Mouse (Mus musculus): Measurements from ENCODE around the gene Rnf4. TPM values are rescaled to one million over a fixed set of nuclear protein-coding genes. Genes with fewer than 3 reads are reported as not detected.
A peak's percentile ranks its signal among the peaks of the same experiment; 100 is the strongest.

The Rnf4 gene
- polyA plus RNA-seq, 1 experiment from 2014 or later, result 181 TPM

DNA sequence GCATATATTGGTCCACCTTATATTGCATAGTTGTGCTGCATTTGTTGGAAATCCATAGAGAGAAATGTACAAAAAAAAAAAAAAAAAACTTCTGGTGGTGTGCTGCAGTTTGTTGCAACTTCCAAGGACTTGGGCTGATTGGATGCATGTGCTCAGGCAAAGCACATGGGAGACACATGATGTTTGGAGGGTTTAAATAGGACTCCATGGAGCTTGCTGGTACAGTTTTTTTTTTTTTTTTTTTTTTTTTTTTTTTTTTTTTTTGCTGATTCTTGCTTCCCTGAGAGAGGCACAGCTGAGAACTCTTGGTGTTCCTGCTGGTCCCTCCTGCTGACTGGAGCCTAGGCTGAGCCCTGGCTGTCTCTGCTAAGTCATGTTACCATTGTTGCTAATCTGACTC is 27.0 kb downstream of the Rnf4 start:
- no peaks in the 10 kb centered on the region for H3K4me1 ChIP-seq (replicated peaks)
- no peaks in the 10 kb centered on the region for H3K9me3 ChIP-seq
- H3K27me3 ChIP-seq (ENCODE audit: insufficient read depth, poor library complexity, severe bottlenecking), result no peaks in the 10 kb centered on the region
- H3K36me3 ChIP-seq, result peaks cover 72% of the 10 kb centered on the region
- no peak overlapping the region for H3K4me3 ChIP-seq
- DNase-seq (ENCODE audit: low spot score), result no peak
- H3K27ac ChIP-seq, result no peak overlapping the region

DNA sequence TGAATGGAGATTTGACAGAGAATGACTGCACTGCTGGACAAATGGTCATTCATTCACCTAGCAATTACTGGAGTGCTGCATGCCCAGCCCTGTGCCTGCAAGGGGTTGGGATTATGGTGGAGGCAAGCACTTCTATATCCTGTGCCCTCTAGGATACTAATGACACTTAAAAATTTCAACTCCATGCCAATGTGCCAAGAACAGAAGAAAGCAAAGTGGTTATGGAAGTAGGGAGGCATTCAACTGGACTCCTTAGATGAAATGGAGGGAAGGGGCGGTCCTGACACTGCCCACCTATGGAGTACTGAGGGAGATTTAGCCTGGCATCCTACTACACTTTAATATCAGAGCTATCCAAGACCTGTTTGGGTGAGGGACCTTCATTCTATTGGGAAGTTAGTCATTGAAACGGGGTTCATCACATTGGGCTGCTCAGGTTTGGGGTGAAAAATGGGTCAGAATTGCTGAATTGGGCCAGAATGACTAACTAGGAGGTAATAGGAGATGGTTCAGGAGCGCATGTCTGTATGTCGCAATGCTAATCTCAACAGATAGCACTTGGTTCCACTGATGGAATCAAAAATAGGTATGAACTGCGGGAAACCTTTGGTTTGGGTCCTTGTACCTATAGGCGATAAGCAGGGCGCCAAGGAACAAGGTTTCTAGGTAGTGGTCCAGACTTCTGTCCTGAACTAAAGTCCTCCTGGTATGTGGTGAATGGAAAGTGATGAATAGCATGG is 32.6 kb downstream of the Rnf4 start:
- H3K27me3 ChIP-seq (ENCODE audit: insufficient read depth, poor library complexity, severe bottlenecking), result no peaks in the 10 kb centered on the region
- H3K27ac ChIP-seq, result peak overlapping the region; percentile 86
- peak overlapping the region; percentile 92 for H3K4me3 ChIP-seq
- peaks cover 31% of the 10 kb centered on the region for H3K4me1 ChIP-seq (replicated peaks)
- H3K36me3 ChIP-seq, result peaks cover 20% of the 10 kb centered on the region
- DNase-seq (ENCODE audit: low spot score), result no peak
- WGBS, result 71% methylated on average over 7 of the region's 7 CpGs
- H3K9me3 ChIP-seq, result no peaks in the 10 kb centered on the region

GRCm38 (mm10) chr5:34369341-34370021 is 33.4 kb downstream of the Rnf4 start, which contains the start of gene Fam193a:
Gene Fam193a (plus strand): TSS chr5:34369933.
- no peaks in the 10 kb centered on the region for H3K27me3 ChIP-seq (ENCODE audit: insufficient read depth, poor library complexity, severe bottlenecking)
- H3K9me3 ChIP-seq, result no peaks in the 10 kb centered on the region
- under 1% methylated on average over 58 of the region's 64 CpGs for WGBS
- peak within 1 kb of the TSS; percentile 86 for H3K27ac ChIP-seq
- peaks cover 31% of the 10 kb centered on the region for H3K4me1 ChIP-seq (replicated peaks)
- peak within 1 kb of the TSS; percentile 92 for H3K4me3 ChIP-seq
- DNase-seq (ENCODE audit: low spot score), result peak; percentile 96
- H3K36me3 ChIP-seq, result peaks cover 16% of the 10 kb centered on the region

- Histone ChIP-seq H3K4me3 (peak overlapping the region; percentile 92), H3K4me1 (replicated peaks) (peaks cover 31% of the 10 kb centered on the region), H3K9me3 (no peaks in the 10 kb centered on the region), H3K27ac (peak overlapping the region; percentile 86), H3K36me3 (peaks cover 8% of the 10 kb centered on the region), H3K27me3 (ENCODE audit: insufficient read depth, poor library complexity, severe bottlenecking) (no peaks in the 10 kb centered on the region)
- WGBS, result 2% methylated on average over 98 of the region's 114 CpGs
- DNase-seq (ENCODE audit: low spot score), result peak; percentile 50
Observed at GRCm38 (mm10) chr5:34370022-34370823, 34.1 kb downstream of the Rnf4 start.

- WGBS, result 35% methylated on average over 8 of the region's 8 CpGs
- peak overlapping the region; percentile 86; the same call in 1 of the 2 replicates for H3K27ac ChIP-seq
Observed at GRCm38 (mm10) chr5:34370840-34371239, 34.8 kb downstream of the Rnf4 start.

GRCm38 (mm10) chr5:34372141-34372540 is 36.1 kb downstream of the Rnf4 start:
- Histone ChIP-seq H3K4me1 (replicated peaks) (peaks cover 31% of the 10 kb centered on the region), H3K27ac (no peak overlapping the region), H3K4me3 (no peak overlapping the region), H3K27me3 (ENCODE audit: insufficient read depth, poor library complexity, severe bottlenecking) (no peaks in the 10 kb centered on the region), H3K36me3 (peaks cover 9% of the 10 kb centered on the region), H3K9me3 (no peaks in the 10 kb centered on the region)
- no peak for DNase-seq (ENCODE audit: low spot score)

More at GRCm38 (mm10) chr5:34370840-34371239, 34.8 kb downstream of the Rnf4 start:
- Histone ChIP-seq H3K36me3 (0 out of 2 replicates have a peak, but pooled peaks cover 4% of the 10 kb centered on the region), H3K27me3 (ENCODE audit: insufficient read depth, poor library complexity, severe bottlenecking) (no peaks in the 10 kb centered on the region), H3K4me3 (peak overlapping the region; percentile 92), H3K9me3 (no peaks in the 10 kb centered on the region), H3K4me1 (replicated peaks) (peaks cover 31% of the 10 kb centered on the region)
- DNase-seq (ENCODE audit: low spot score), result no peak

DNA sequence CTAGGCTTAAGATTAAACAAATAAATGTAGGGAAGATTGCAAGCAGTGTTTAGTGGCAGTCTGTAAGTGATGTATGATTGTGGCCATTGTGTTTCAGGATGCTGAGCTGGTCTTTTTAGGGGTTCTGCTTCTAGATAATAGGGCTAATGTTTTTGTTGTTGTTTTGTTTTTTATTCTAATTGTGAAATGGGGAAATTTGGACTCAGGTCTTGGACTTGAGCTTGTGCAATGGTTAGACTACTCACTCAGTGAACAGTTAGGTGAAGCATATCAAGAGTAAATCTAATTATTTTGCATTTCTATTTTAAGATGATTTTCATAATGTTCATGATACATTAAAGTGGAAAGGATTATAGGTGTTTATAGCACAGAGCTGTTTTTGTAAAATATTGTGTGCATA is 36.5 kb downstream of the Rnf4 start:
- Histone ChIP-seq H3K36me3 (peaks cover 11% of the 10 kb centered on the region), H3K4me3 (no peak overlapping the region), H3K4me1 (replicated peaks) (peaks cover 31% of the 10 kb centered on the region), H3K27ac (no peak overlapping the region), H3K9me3 (no peaks in the 10 kb centered on the region), H3K27me3 (ENCODE audit: insufficient read depth, poor library complexity, severe bottlenecking) (no peaks in the 10 kb centered on the region)
- no peak for DNase-seq (ENCODE audit: low spot score)

- peaks cover 22% of the 10 kb centered on the region for H3K36me3 ChIP-seq
- H3K9me3 ChIP-seq, result no peaks in the 10 kb centered on the region
- no peak overlapping the region for H3K27ac ChIP-seq
- no peaks in the 10 kb centered on the region for H3K27me3 ChIP-seq (ENCODE audit: insufficient read depth, poor library complexity, severe bottlenecking)
- H3K4me1 ChIP-seq (replicated peaks), result no peaks in the 10 kb centered on the region
- no peak overlapping the region for H3K4me3 ChIP-seq
- DNase-seq (ENCODE audit: low spot score), result no peak
Observed at GRCm38 (mm10) chr5:34378787-34379186, 42.7 kb downstream of the Rnf4 start.

DNA sequence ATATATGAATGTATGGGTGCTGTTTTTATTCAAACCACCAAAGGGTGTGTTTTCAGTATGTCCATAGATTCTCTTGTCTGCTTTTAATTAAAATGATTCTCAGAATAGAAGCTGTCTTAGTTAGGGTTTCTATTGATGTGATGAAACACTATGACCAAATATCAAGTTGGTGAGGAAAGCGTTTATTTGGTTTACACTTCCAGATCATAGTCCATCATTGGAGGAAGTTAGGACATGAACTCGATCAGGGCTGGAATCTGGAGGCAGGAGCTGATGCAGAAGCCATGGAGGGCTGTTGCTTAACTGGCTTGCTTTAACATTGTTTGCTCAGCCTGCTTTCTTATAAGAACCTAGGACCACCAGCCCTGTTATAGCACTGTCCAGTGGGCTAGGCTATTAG is 45.6 kb downstream of the Rnf4 start:
- H3K4me1 ChIP-seq (replicated peaks), result no peaks in the 10 kb centered on the region
- H3K9me3 ChIP-seq, result peaks cover 16% of the 10 kb centered on the region
- H3K27ac ChIP-seq, result no peak overlapping the region
- H3K27me3 ChIP-seq (ENCODE audit: insufficient read depth, poor library complexity, severe bottlenecking), result no peaks in the 10 kb centered on the region
- 95% methylated on average over 2 of the region's 2 CpGs for WGBS
- no peak overlapping the region for H3K4me3 ChIP-seq
- no peak for DNase-seq (ENCODE audit: low spot score)
- peaks cover 39% of the 10 kb centered on the region for H3K36me3 ChIP-seq

DNA sequence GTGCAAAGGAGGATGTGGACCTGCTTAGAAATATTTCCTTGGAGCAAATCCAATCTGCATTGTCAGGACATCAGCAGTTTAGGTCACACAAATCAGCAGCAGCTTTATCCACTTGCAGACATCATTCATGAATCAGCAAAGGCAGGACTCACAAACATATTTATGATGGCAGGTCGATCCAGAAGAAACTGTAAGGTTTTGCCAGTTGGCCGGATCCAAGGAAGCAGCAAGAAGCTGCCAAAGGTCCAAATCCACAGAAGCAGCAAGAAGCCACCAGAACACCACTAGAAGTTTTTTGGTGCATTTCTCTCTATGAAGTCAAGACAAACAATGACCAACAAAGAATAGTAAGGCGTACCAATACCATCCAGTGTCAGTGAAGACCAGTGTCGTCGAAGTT is 49.5 kb downstream of the Rnf4 start:
- WGBS, result 97% methylated on average over 5 of the region's 5 CpGs
- no peak overlapping the region for H3K4me3 ChIP-seq
- DNase-seq (ENCODE audit: low spot score), result no peak
- H3K4me1 ChIP-seq (replicated peaks), result no peaks in the 10 kb centered on the region
- no peaks in the 10 kb centered on the region for H3K27me3 ChIP-seq (ENCODE audit: insufficient read depth, poor library complexity, severe bottlenecking)
- H3K36me3 ChIP-seq, result peaks cover 48% of the 10 kb centered on the region
- H3K27ac ChIP-seq, result no peak overlapping the region
- H3K9me3 ChIP-seq, result peaks cover 29% of the 10 kb centered on the region

- H3K4me3 ChIP-seq, result no peak overlapping the region
- H3K4me1 ChIP-seq (replicated peaks), result no peaks in the 10 kb centered on the region
- H3K27me3 ChIP-seq (ENCODE audit: insufficient read depth, poor library complexity, severe bottlenecking), result no peaks in the 10 kb centered on the region
- no peak overlapping the region for H3K27ac ChIP-seq
- H3K36me3 ChIP-seq, result peaks cover 47% of the 10 kb centered on the region
- H3K9me3 ChIP-seq, result peaks cover 29% of the 10 kb centered on the region
- WGBS, result 98% methylated on average over 2 of the region's 2 CpGs
- DNase-seq (ENCODE audit: low spot score), result no peak
Observed at GRCm38 (mm10) chr5:34386744-34387143, 50.7 kb downstream of the Rnf4 start.

DNA sequence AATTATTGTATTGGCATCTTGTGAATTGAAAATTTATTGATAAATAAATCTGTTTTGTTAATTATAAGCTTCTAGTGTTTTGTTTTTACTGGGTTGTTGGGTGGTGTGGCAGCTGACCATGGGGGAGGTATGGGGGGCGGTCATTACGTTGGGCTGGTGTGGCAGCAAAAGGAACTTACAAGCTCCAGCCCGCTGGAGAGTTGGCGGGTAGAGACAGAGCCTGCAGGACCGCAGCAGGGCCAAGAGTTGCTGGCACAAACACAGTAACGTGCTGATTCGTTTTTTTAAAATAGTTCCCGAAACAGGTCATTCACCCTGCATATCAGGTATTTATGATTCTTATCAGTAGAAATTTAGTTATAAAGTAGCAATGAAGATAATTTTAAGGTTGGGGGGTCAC is 57.2 kb downstream of the Rnf4 start:
- DNase-seq (ENCODE audit: low spot score), result no peak
- H3K36me3 ChIP-seq, result peaks cover under 1% of the 10 kb centered on the region; the same call in 1 of the 2 replicates
- WGBS, result 93% methylated on average over 8 of the region's 8 CpGs

GRCm38 (mm10) chr5:34395347-34395746 is 59.3 kb downstream of the Rnf4 start:
- Histone ChIP-seq H3K4me3 (no peak overlapping the region), H3K9me3 (no peaks in the 10 kb centered on the region), H3K27me3 (ENCODE audit: insufficient read depth, poor library complexity, severe bottlenecking) (no peaks in the 10 kb centered on the region), H3K36me3 (no peaks in the 10 kb centered on the region), H3K27ac (no peak overlapping the region), H3K4me1 (replicated peaks) (no peaks in the 10 kb centered on the region)
- no peak for DNase-seq (ENCODE audit: low spot score)
- WGBS, result 92% methylated on average over 1 of the region's 1 CpGs

More for the DNA sequence above, 57.2 kb downstream of the Rnf4 start:
- H3K4me3 ChIP-seq, result no peak overlapping the region
- H3K4me1 ChIP-seq (replicated peaks), result no peaks in the 10 kb centered on the region
- no peaks in the 10 kb centered on the region for H3K27me3 ChIP-seq (ENCODE audit: insufficient read depth, poor library complexity, severe bottlenecking)
- no peaks in the 10 kb centered on the region for H3K9me3 ChIP-seq
- no peak overlapping the region for H3K27ac ChIP-seq

All from hindbrain, embryonic 10.5 days (tissue).